Mouse (Mus musculus): ENCODE measurements around the gene Tecpr1.

DNA sequence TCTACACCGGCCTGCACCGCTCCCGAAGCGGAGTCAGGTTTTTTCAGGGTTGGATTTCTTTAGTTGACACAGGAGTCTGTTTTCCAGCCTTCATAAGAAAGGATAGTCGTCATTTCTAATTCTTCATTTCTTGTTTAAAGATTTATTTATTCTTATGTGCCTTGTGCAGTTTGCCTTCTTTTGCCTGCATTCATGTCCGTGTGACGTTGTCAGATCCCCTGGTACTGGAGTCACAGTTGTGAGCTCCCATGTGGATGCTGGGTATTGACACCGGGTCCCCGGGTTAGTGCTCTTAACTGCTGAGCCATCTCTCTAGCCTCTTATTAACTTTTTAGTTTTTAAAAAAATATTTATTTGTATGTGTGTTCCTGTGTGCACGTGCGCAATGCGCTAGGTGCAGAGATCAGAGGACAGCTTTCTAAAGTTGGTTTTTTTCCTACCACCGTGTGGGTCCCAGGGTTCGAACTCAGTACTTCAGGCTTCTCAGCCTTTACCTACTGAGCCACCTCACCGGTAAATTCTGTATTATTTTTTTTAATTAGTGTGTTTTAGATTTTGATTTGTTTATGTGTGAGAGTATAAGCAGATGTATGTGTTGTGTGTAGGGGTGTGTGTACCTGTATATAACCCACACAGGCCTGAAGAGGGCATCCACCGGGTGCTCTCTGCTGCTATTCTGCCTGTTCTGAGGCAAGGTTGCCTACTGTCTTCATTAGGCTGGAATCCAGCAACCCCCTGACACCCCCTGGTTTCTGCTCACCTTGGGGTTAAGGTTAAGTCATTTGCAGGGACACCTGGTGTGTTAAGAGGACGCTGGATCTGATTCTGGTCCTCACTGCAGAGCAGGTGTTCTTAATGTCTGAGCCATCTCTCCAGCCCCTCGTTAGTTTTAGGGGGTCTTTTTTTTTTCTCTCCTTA is 743 bp upstream of the Tecpr1 start:
- TF ChIP-seq POLR2AphosphoS2 (IDR thresholded peaks at IDR 0.05; ENCODE audit: low read depth, low read length) = no peak
- TF ChIP-seq ZNF384 (IDR thresholded peaks at IDR 0.05; ENCODE audit: low read depth, low read length) = no peak
